Comparison of ENCODE assay signal across 8 mouse cellular contexts in the genomic region with DNA sequence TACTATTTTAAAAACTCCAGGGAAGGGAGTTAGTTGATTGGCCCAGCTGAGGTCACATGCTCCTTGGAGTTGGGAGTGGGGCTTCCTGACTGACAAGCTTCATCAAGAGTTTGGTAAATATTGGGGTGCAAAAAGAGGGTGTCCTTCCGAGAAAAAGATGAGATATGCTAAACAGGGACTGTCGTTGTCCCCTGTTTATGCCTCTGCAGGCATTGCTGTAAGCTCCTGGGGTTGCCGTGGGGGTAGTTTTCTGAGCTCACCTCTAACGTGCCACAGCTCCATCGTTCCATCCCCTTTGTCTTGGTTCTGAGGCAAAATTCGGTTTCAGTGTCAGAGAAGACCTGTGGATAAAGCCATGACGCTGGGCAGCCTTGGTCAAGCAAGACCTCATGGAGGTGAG. TPM values are rescaled to one million over a fixed set of nuclear protein-coding genes. Genes with fewer than 3 reads are reported as not detected.
DNase-seq lines count a peak whose midpoint lies in the region; ATAC-seq and TF ChIP-seq lines count a peak whose summit lies in the region.

TSS of gene Dcun1d4 (plus strand) at position 301 of the 400 bp plus-strand sequence.

- DNase-seq in lung, postnatal 14 days: no peak
- DNase-seq in frontal cortex, postnatal 14 days (ENCODE audit: low spot score in 2 of 2): no peak
- DNase-seq in cerebellum, adult 18-20 months: no peak
- DNase-seq in testis, postnatal 10 days (ENCODE audit: low spot score): no peak

- 73% methylated on average over 7 of the region's 7 CpGs for WGBS in lung, embryonic 16.5 days
- 89% methylated on average over 7 of the region's 7 CpGs for WGBS in hindbrain, embryonic 15.5 days
- WGBS in midbrain, embryonic 13.5 days: 91% methylated on average over 7 of the region's 7 CpGs

- no peak within 1 kb of the TSS for H3K9ac ChIP-seq in lung, embryonic 16.5 days (ENCODE audit: low read length)
- H3K9ac ChIP-seq in hindbrain, embryonic 15.5 days: no peak within 1 kb of the TSS
- no peak within 1 kb of the TSS for H3K9ac ChIP-seq in midbrain, embryonic 13.5 days (replicated peaks)

- H3K4me3 ChIP-seq in lung, embryonic 16.5 days (ENCODE audit: low read length): no peak within 1 kb of the TSS
- H3K4me3 ChIP-seq in embryonic fibroblast, embryonic 13.5 days (ENCODE audit: insufficient read depth, low read length): no peak within 1 kb of the TSS
- H3K4me3 ChIP-seq in hindbrain, embryonic 15.5 days: no peak within 1 kb of the TSS
- H3K4me3 ChIP-seq in midbrain, embryonic 13.5 days (replicated peaks): no peak within 1 kb of the TSS

- no peaks in the 10 kb centered on the region for H3K9me3 ChIP-seq in lung, embryonic 16.5 days (ENCODE audit: control insufficient read depth, low read length)
- H3K9me3 ChIP-seq in hindbrain, embryonic 15.5 days: no peaks in the 10 kb centered on the region
- no peaks in the 10 kb centered on the region for H3K9me3 ChIP-seq in midbrain, embryonic 13.5 days

- no peaks in the 10 kb centered on the region for H3K36me3 ChIP-seq in lung, embryonic 16.5 days (ENCODE audit: control insufficient read depth, insufficient read depth, low read length)
- no peaks in the 10 kb centered on the region for H3K36me3 ChIP-seq in hindbrain, embryonic 15.5 days
- no peaks in the 10 kb centered on the region for H3K36me3 ChIP-seq in midbrain, embryonic 13.5 days

- H3K27ac ChIP-seq in lung, embryonic 16.5 days (ENCODE audit: low read length): no peak within 1 kb of the TSS
- H3K27ac ChIP-seq in embryonic fibroblast, embryonic 13.5 days (ENCODE audit: insufficient read depth, low read length): no peak within 1 kb of the TSS
- H3K27ac ChIP-seq in hindbrain, embryonic 15.5 days (replicated peaks): no peak within 1 kb of the TSS
- no peak within 1 kb of the TSS for H3K27ac ChIP-seq in midbrain, embryonic 13.5 days

- ATAC-seq in lung, embryonic 16.5 days (ENCODE audit: low read depth): no peak
- no peak for ATAC-seq in hindbrain, embryonic 15.5 days (ENCODE audit: low FRiP score, low read depth)
- ATAC-seq in midbrain, embryonic 13.5 days: no peak

- no peak within 1 kb of the TSS for H3K4me2 ChIP-seq in lung, embryonic 16.5 days (ENCODE audit: low read depth, low read length)
- H3K4me2 ChIP-seq in hindbrain, embryonic 15.5 days: no peak within 1 kb of the TSS
- no peak within 1 kb of the TSS for H3K4me2 ChIP-seq in midbrain, embryonic 13.5 days (replicated peaks)

- H3K4me1 ChIP-seq in lung, embryonic 16.5 days (replicated peaks; ENCODE audit: control insufficient read depth, insufficient read depth, low read length): no peaks in the 10 kb centered on the region
- H3K4me1 ChIP-seq in embryonic fibroblast, embryonic 13.5 days (ENCODE audit: control insufficient read depth, insufficient read depth, low read length): no peaks in the 10 kb centered on the region
- H3K4me1 ChIP-seq in hindbrain, embryonic 15.5 days (replicated peaks): peaks cover 6% of the 10 kb centered on the region; the same call in 1 of the 2 replicates
- peaks cover 4% of the 10 kb centered on the region; the same call in 1 of the 2 replicates for H3K4me1 ChIP-seq in midbrain, embryonic 13.5 days (replicated peaks)

- H3K27me3 ChIP-seq in lung, embryonic 16.5 days (ENCODE audit: control insufficient read depth, insufficient read depth, low read depth, low read length): no peaks in the 10 kb centered on the region
- no peaks in the 10 kb centered on the region for H3K27me3 ChIP-seq in hindbrain, embryonic 15.5 days
- H3K27me3 ChIP-seq in midbrain, embryonic 13.5 days: no peaks in the 10 kb centered on the region

- no peak for TF ChIP-seq CTCF in embryonic fibroblast, embryonic 13.5 days (IDR thresholded peaks at IDR 0.05; ENCODE audit: borderline replicate concordance, insufficient read depth, low read length)

- TF ChIP-seq POLR2A in embryonic fibroblast, embryonic 13.5 days (IDR thresholded peaks at IDR 0.05; ENCODE audit: low read depth, low read length): no peak

RNA-seq across cellular contexts. Expression of gene Dcun1d4, which starts in this region (rescaled TPM):
- polyA plus RNA-seq in lung, embryonic 16.5 days (2015; fragmentation: Nextera tagmentation; extraction: Ambion mirVana): 19.9 and 22.7 TPM in 2 replicates
- polyA plus RNA-seq in embryonic fibroblast, embryonic 13.5 days (2011; ENCODE audit: insufficient read length, low read depth, missing spikeins): 27.9 and 36.4 TPM in 2 replicates
- polyA plus RNA-seq in hindbrain, embryonic 15.5 days (2015; fragmentation: Nextera tagmentation; extraction: Ambion mirVana): 47.4 and 50.1 TPM in 2 replicates
- polyA plus RNA-seq in midbrain, embryonic 13.5 days (2015; fragmentation: Nextera tagmentation; extraction: Ambion mirVana): 55.3 and 58.3 TPM in 2 replicates
